Mouse (Mus musculus) CH12.LX (cell line): ENCODE measurements at regions not wholly inside any gene's neighbourhood (a gene's known extent, or its start where the extent isn't known, plus 50 kb on each side); places are given as distances from the start of the nearest gene placed in this dataset.
"Not testable (repeated sequence)": the region's sequence is repeated elsewhere in the genome, so short reads cannot be mapped to it uniquely, and the experiment has no call there.

ENCODE experiments used
- DNase-seq: peaks from one replicate; pipeline ENCODE4 v3.0.0-alpha.2; 2013; ENCODE audit errors: extremely low read depth
- H3K27ac ChIP-seq: 2 replicates; pipeline ENCODE4 v1.5.1; 2012; ENCODE audit warnings: low read depth, mild to moderate bottlenecking, control low read depth, moderate library complexity; ENCODE audit not compliant: insufficient read depth
- H3K27me3 ChIP-seq: replicated peaks from 2 replicates; pipeline ENCODE3; 2012; ENCODE audit warnings: inconsistent platforms
- H3K36me3 ChIP-seq, 2 experiments: replicated peaks in 1 of 2; 2 replicates each; pipeline versions ENCODE3 to v1.6.1; 2012; ENCODE audit warnings: inconsistent platforms in 1 of 2, low read length in 1 of 2, mild to moderate bottlenecking in 1 of 2, mixed read lengths in 1 of 2, moderate library complexity in 1 of 2; ENCODE audit not compliant: control insufficient read depth in 1 of 2, insufficient read depth in 1 of 2
- H3K4me1 ChIP-seq, 2 experiments: 2 replicates each; pipeline ENCODE4 v1.6.1; 2012; ENCODE audit warnings: inconsistent platforms in 1 of 2, moderate library complexity in 1 of 2; ENCODE audit not compliant: insufficient read depth in 2 of 2, control insufficient read depth in 1 of 2
- H3K4me2 ChIP-seq: 2 replicates; pipeline ENCODE4 v1.6.1; 2012; ENCODE audit warnings: low read depth, mild to moderate bottlenecking, control low read depth; ENCODE audit not compliant: poor library complexity, insufficient read depth, severe bottlenecking
- H3K4me3 ChIP-seq, 3 experiments: fragments of 150-350 bp in 1 of 3; sonication (generic) in 1 of 3; replicated peaks in 1 of 3; 2 replicates each; pipeline versions ENCODE3 to v1.5.1; 2011 to 2012; ENCODE audit warnings: low read depth in 2 of 3, low read length in 2 of 3, mild to moderate bottlenecking in 2 of 3, moderate library complexity in 2 of 3, control low read depth in 1 of 3, improper control_type of control experiment in 1 of 3, inconsistent platforms in 1 of 3, mixed read lengths in 1 of 3; ENCODE audit not compliant: poor library complexity in 1 of 3
- H3K79me2 ChIP-seq: replicated peaks from 2 replicates; pipeline ENCODE4 v1.6.1; 2012; ENCODE audit warnings: mild to moderate bottlenecking, moderate library complexity; ENCODE audit not compliant: control insufficient read depth, poor library complexity, insufficient read depth, severe bottlenecking; ENCODE audit errors: extremely low read depth
- H3K9ac ChIP-seq: 2 replicates; pipeline ENCODE4 v1.6.1; 2012; ENCODE audit warnings: low read depth, mild to moderate bottlenecking, control low read depth, moderate library complexity; ENCODE audit not compliant: insufficient read depth
- H3K9me3 ChIP-seq: replicated peaks from 2 replicates; pipeline ENCODE3; 2012; ENCODE audit warnings: low read length, inconsistent platforms, mixed read lengths
- BHLHE40 ChIP-seq: IDR thresholded peaks from 2 replicates; pipeline ENCODE4 v1.6.1; 2011; ENCODE audit warnings: mild to moderate bottlenecking, low read depth, low read length, improper control_type of control experiment
- CHD1 ChIP-seq: IDR thresholded peaks from 2 replicates; pipeline ENCODE4 v1.6.1; 2012; ENCODE audit warnings: low read depth, low read length, improper control_type of control experiment, inconsistent platforms
- ETS1 ChIP-seq: conservative IDR thresholded peaks from 2 replicates; pipeline ENCODE4 v1.6.1; 2012; ENCODE audit warnings: low read depth, mild to moderate bottlenecking, inconsistent platforms, low read length, improper control_type of control experiment, moderate library complexity
- IRF4 ChIP-seq: IDR thresholded peaks from 2 replicates; pipeline ENCODE4 v1.6.1; 2014; ENCODE audit warnings: low read depth, mild to moderate bottlenecking, inconsistent platforms, low read length, improper control_type of control experiment
- KAT2A ChIP-seq: IDR thresholded peaks from 2 replicates; pipeline ENCODE4 v1.6.1; 2012; ENCODE audit warnings: low read length, improper control_type of control experiment, inconsistent platforms; ENCODE audit not compliant: insufficient replicate concordance
- MAZ ChIP-seq: IDR thresholded peaks from 2 replicates; pipeline ENCODE4 v1.6.1; 2012; ENCODE audit warnings: low read depth, mild to moderate bottlenecking, inconsistent platforms, low read length, improper control_type of control experiment, moderate library complexity
- MEF2A ChIP-seq: IDR thresholded peaks from 2 replicates; pipeline ENCODE4 v1.6.1; 2014; ENCODE audit warnings: low read depth, mild to moderate bottlenecking, inconsistent platforms, low read length, improper control_type of control experiment, borderline replicate concordance
- MXI1 ChIP-seq: IDR thresholded peaks from 2 replicates; pipeline ENCODE4 v1.6.1; 2011; ENCODE audit warnings: mild to moderate bottlenecking, low read depth, low read length, improper control_type of control experiment
- POLR2A ChIP-seq: IDR thresholded peaks from 2 replicates; pipeline ENCODE4 v1.6.1; 2011; ENCODE audit warnings: low read depth, mild to moderate bottlenecking, improper control_type of control experiment, low read length
- POLR2AphosphoS2 ChIP-seq: IDR thresholded peaks from 2 replicates; pipeline ENCODE4 v1.6.1; 2011; ENCODE audit warnings: low read depth, low read length, improper control_type of control experiment
- TCF12 ChIP-seq: IDR thresholded peaks from 2 replicates; pipeline ENCODE4 v1.6.1; 2014; ENCODE audit warnings: low read depth, mild to moderate bottlenecking, inconsistent platforms, low read length, improper control_type of control experiment
- USF1 ChIP-seq: IDR thresholded peaks from 2 replicates; pipeline ENCODE4 v1.6.1; 2014; ENCODE audit warnings: low read depth, mild to moderate bottlenecking, inconsistent platforms, low read length, improper control_type of control experiment
- USF2 ChIP-seq: conservative IDR thresholded peaks from 2 replicates; pipeline ENCODE4 v1.6.1; 2011; ENCODE audit warnings: low read depth, low read length, improper control_type of control experiment
- ZKSCAN1 ChIP-seq: IDR thresholded peaks from 2 replicates; pipeline ENCODE4 v1.6.1; 2012; ENCODE audit warnings: low read depth, inconsistent platforms, low read length, improper control_type of control experiment, borderline replicate concordance
- ZNF384 ChIP-seq: IDR thresholded peaks from 2 replicates; pipeline ENCODE4 v1.6.1; 2012; ENCODE audit warnings: low read depth, low read length, improper control_type of control experiment, inconsistent platforms
- dilution Hi-C: fragments of 300-500 bp; cut with MboI; formaldehyde crosslinking; loops from 2 replicates; pipeline ENCODE4 v1.14.3; 2020; ENCODE audit warnings: low sequenced_read_pairs; ENCODE audit not compliant: extremely low pct_unique_long_range_greater_than_20kb, extremely low pct_ligation_motif_present
- in situ Hi-C: fragments of 300-500 bp; cut with MboI; formaldehyde crosslinking; loops from 3 replicates; pipeline ENCODE4 v1.14.3; 2019; ENCODE audit warnings: low sequenced_read_pairs, low pct_ligation_motif_present, low pct_unique_long_range_greater_than_20kb, mixed read lengths

DNA sequence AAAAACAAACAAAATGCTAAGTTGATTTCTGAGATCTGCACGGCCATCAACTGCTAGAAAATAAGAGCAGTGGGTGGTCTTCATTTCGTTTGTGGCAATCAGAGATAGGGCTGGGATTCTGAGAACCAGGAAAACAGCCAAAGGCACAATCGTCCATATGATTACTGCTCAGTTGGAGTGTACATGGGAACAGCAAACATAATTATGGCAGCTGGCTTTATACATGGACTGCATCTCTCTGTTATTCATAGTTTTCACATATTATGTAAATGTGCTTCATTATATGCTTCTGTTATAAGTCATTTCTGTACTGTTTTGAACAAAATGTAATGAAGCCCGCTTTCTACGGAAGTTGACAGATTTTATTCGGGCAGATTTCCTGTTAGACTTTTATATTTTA, 418.8 kb upstream of the Pcdh9 start:
- Histone ChIP-seq H3K79me2 (no peaks in the 10 kb centered on the region), H3K27ac (no peak overlapping the region), H3K4me2 (no peak overlapping the region), H3K4me3 (no peak overlapping the region), H3K9me3 (no peaks in the 10 kb centered on the region), H3K27me3 (no peaks in the 10 kb centered on the region), H3K4me1 (no peaks in the 10 kb centered on the region), H3K9ac (no peak overlapping the region), H3K36me3 (no peaks in the 10 kb centered on the region)
- in situ Hi-C loops: no loop called here
- TF ChIP-seq KAT2A (no peak), ZNF384 (no peak), USF1 (no peak), USF2 (no peak), POLR2A (no peak), MXI1 (no peak), MAZ (no peak), ETS1 (no peak), TCF12 (no peak), BHLHE40 (no peak), CHD1 (no peak), ZKSCAN1 (no peak), IRF4 (no peak), MEF2A (no peak)
- no peak for DNase-seq
- dilution Hi-C loops: no loop called here

- dilution Hi-C loops, H3K4me3 ChIP-seq, DNase-seq, H3K79me2 ChIP-seq, H3K9ac ChIP-seq, H3K36me3 ChIP-seq, H3K9me3 ChIP-seq, in situ Hi-C loops, H3K27ac ChIP-seq, H3K27me3 ChIP-seq, H3K4me1 ChIP-seq, H3K4me2 ChIP-seq: not testable (repeated sequence)
These were observed 415.1 kb upstream of the Pcdh9 start for GRCm38 (mm10) chr14:94305615-94306014.

- no peaks in the 10 kb centered on the region for H3K27me3 ChIP-seq
- in situ Hi-C loops (loop anchor here (25.0 kb wide), 1 partner anchor 243 kb away; no protein-coding TSS in a partner anchor), dilution Hi-C loops (no loop called here)
- no peak overlapping the region for H3K9ac ChIP-seq
- H3K36me3 ChIP-seq: no peaks in the 10 kb centered on the region
- no peak for TF ChIP-seq POLR2AphosphoS2
- H3K27ac ChIP-seq: no peak overlapping the region
- no peaks in the 10 kb centered on the region for H3K9me3 ChIP-seq
- no peak overlapping the region for H3K4me3 ChIP-seq
- no peaks in the 10 kb centered on the region for H3K79me2 ChIP-seq
- no peaks in the 10 kb centered on the region for H3K4me1 ChIP-seq
- H3K4me2 ChIP-seq: no peak overlapping the region
- DNase-seq: no peak
These were observed 403.8 kb upstream of the Pcdh9 start for GRCm38 (mm10) chr14:94294318-94294717.
